Mouse (Mus musculus): Measurements from ENCODE around the gene Tecpr2. TPM values are rescaled to one million over a fixed set of nuclear protein-coding genes. Genes with fewer than 3 reads are reported as not detected.
A peak's percentile ranks its signal among the peaks of the same experiment; 100 is the strongest.

Tecpr2 gene
- total and polyA plus RNA-seq, 3 experiments: 5.8 to 5.9 TPM; not detected in 1

- no peak for TF ChIP-seq TCF12 (IDR thresholded peaks at IDR 0.05; ENCODE audit: low read depth, low read length)
- no peak for TF ChIP-seq SMC3 (IDR thresholded peaks at IDR 0.05; ENCODE audit: low read depth, low read length)
- DNase-seq (ENCODE audit: low read depth, low spot score): no peak
- Histone ChIP-seq H3K9me3 (replicated peaks; ENCODE audit: insufficient read depth, low read length) (no peaks in the 10 kb centered on the region), H3K4me3 (ENCODE audit: control insufficient read depth in 1 of 2, insufficient read depth in 1 of 2, low read depth in 2 of 2, low read length in 2 of 2) (no peak overlapping the region), H3K9ac (ENCODE audit: control insufficient read depth, low read depth, low read length, poor library complexity, severe bottlenecking) (no peak overlapping the region), H3K27ac (ENCODE audit: control insufficient read depth, low read depth, low read length) (no peak overlapping the region), H3K79me2 (ENCODE audit: control insufficient read depth, insufficient read depth, low read length, poor library complexity) (no peaks in the 10 kb centered on the region), H3K27me3 (ENCODE audit: control insufficient read depth in 1 of 2, insufficient read depth in 2 of 2, low read length in 2 of 2) (no peaks in the 10 kb centered on the region), H3K36me3 (ENCODE audit: control insufficient read depth in 1 of 2, insufficient read depth in 2 of 2, low read length in 2 of 2) (peaks cover 1 to 8% of the 10 kb centered on the region in 2 experiments; a peak in 2 of 4 replicates), H3K4me1 (ENCODE audit: control insufficient read depth in 1 of 2, insufficient read depth in 2 of 2, low read length in 2 of 2) (peaks cover 6 to 8% of the 10 kb centered on the region in 2 experiments; a peak in 2 of 4 replicates)
Measured at GRCm38 (mm10) chr12:110946216-110946615, 57.2 kb downstream of the Tecpr2 start.

GRCm38 (mm10) chr12:110948082-110948909 lies 59.2 kb downstream of the Tecpr2 start:
- Histone ChIP-seq H3K4me3 (ENCODE audit: control insufficient read depth in 1 of 2, insufficient read depth in 1 of 2, low read depth in 2 of 2, low read length in 2 of 2) (no peak overlapping the region), H3K79me2 (ENCODE audit: control insufficient read depth, insufficient read depth, low read length, poor library complexity) (no peaks in the 10 kb centered on the region), H3K9me3 (replicated peaks; ENCODE audit: insufficient read depth, low read length) (no peaks in the 10 kb centered on the region), H3K9ac (ENCODE audit: control insufficient read depth, low read depth, low read length, poor library complexity, severe bottlenecking) (no peak overlapping the region), H3K27ac (ENCODE audit: control insufficient read depth, low read depth, low read length) (peak overlapping the region; percentile 38; the same call in 1 of the 2 replicates), H3K36me3 (ENCODE audit: control insufficient read depth in 1 of 2, insufficient read depth in 2 of 2, low read length in 2 of 2) (peaks cover 0 to 18% of the 10 kb centered on the region in 2 experiments; a peak in 3 of 4 replicates), H3K4me1 (ENCODE audit: control insufficient read depth in 1 of 2, insufficient read depth in 2 of 2, low read length in 2 of 2) (peaks cover 14 to 20% of the 10 kb centered on the region in 2 experiments), H3K27me3 (ENCODE audit: control insufficient read depth in 1 of 2, insufficient read depth in 2 of 2, low read length in 2 of 2) (no peaks in the 10 kb centered on the region)
- TF ChIP-seq GATA1 (IDR thresholded peaks at IDR 0.05; ENCODE audit: low read depth, low read length): peak; percentile 22; the same call in 1 of the 2 replicates
- 0 out of 2 replicates have a peak, but pooled peaks have one; percentile 14 for TF ChIP-seq TCF12 (IDR thresholded peaks at IDR 0.05; ENCODE audit: low read depth, low read length)
- 0 out of 4 replicates have a peak, but pooled peaks of 1 of the 2 experiments have one; percentile 5 for TF ChIP-seq EP300 (IDR thresholded peaks at IDR 0.05; ENCODE audit: low read depth in 1 of 2, low read length in 2 of 2)
- no peak for TF ChIP-seq POLR2A (IDR thresholded peaks at IDR 0.05; ENCODE audit: control insufficient read depth in 1 of 2, insufficient read depth in 1 of 2, low read depth in 1 of 2, low read length in 2 of 2, poor library complexity in 1 of 2)
- DNase-seq (ENCODE audit: low read depth, low spot score): peak; percentile 62

DNA sequence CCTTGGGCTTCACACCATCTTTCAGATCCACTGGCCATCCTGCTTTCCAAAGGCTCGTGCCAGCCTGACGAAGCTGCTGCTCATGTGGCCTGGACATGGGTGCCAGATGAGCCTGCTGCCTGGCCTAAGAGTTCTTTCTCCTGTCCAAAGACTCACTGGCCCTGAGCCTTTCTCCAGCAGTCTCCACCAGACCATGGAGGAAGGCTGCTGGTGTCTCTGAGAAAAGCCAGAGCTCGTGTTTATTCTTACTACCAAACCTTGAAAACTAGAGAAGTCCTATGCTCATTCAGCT lies 59.8 kb downstream of the Tecpr2 start:
- Histone ChIP-seq H3K79me2 (ENCODE audit: control insufficient read depth, insufficient read depth, low read length, poor library complexity) (no peaks in the 10 kb centered on the region), H3K4me3 (ENCODE audit: control insufficient read depth in 1 of 2, insufficient read depth in 1 of 2, low read depth in 2 of 2, low read length in 2 of 2) (no peak overlapping the region), H3K4me1 (ENCODE audit: control insufficient read depth in 1 of 2, insufficient read depth in 2 of 2, low read length in 2 of 2) (peaks cover 18 to 25% of the 10 kb centered on the region in 2 experiments), H3K9ac (ENCODE audit: control insufficient read depth, low read depth, low read length, poor library complexity, severe bottlenecking) (no peak overlapping the region), H3K9me3 (replicated peaks; ENCODE audit: insufficient read depth, low read length) (no peaks in the 10 kb centered on the region), H3K27me3 (ENCODE audit: control insufficient read depth in 1 of 2, insufficient read depth in 2 of 2, low read length in 2 of 2) (no peaks in the 10 kb centered on the region), H3K36me3 (ENCODE audit: control insufficient read depth in 1 of 2, insufficient read depth in 2 of 2, low read length in 2 of 2) (peaks cover 0 to 24% of the 10 kb centered on the region in 2 experiments; a peak in 3 of 4 replicates), H3K27ac (ENCODE audit: control insufficient read depth, low read depth, low read length) (no peak overlapping the region)
- TF ChIP-seq CHD2 (IDR thresholded peaks at IDR 0.05; ENCODE audit: low read length) (no peak), MYC (IDR thresholded peaks at IDR 0.05; ENCODE audit: low read depth, low read length) (no peak), TAL1 (IDR thresholded peaks at IDR 0.05; ENCODE audit: low read length) (no peak), SIN3A (IDR thresholded peaks at IDR 0.05; ENCODE audit: low read length) (no peak), CTCF (IDR thresholded peaks at IDR 0.05 in 2 of 3, conservative IDR thresholded peaks at IDR 0.05 in 1 of 3; ENCODE audit: control insufficient read depth in 1 of 3, insufficient read depth in 1 of 3, low read depth in 2 of 3, low read length in 3 of 3, poor library complexity in 1 of 3, severe bottlenecking in 1 of 3) (no peak), KAT2A (conservative IDR thresholded peaks at IDR 0.05; ENCODE audit: low read depth, low read length) (no peak), MYB (IDR thresholded peaks at IDR 0.05; ENCODE audit: low read depth, low read length) (no peak), EP300 (IDR thresholded peaks at IDR 0.05; ENCODE audit: low read depth in 1 of 2, low read length in 2 of 2) (0 out of 4 replicates have a peak, but pooled peaks of 1 of the 2 experiments have one; percentile 1), UBTF (IDR thresholded peaks at IDR 0.05; ENCODE audit: borderline replicate concordance, insufficient read depth, low read depth, low read length) (no peak)
- no peak for DNase-seq (ENCODE audit: low read depth, low spot score)

Measured in MEL (cell line).